In the genomic region with DNA sequence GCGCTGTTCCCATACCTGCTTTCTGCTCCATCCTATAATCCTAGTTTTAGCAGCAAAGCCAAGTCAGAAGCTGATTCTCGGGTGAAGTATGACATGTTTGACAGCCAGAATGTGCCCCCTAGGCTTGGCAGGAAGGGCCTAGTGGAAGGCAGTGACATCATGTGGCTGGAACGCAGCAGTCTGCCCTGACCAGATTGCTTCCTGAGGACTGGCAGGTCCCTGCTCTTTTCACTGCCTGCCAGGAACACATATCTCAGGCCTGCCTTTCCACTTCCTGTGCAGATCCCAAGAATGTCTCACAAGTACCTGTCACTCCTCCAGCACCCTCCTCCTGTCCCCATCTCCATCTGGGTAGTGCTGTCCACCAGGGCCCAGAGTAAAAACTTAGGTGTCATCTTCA, we compare ENCODE assay signal across 10 mouse cellular contexts. TPM values are rescaled to one million over a fixed set of nuclear protein-coding genes. Genes with fewer than 3 reads are reported as not detected.
A peak's percentile ranks its signal among the peaks of the same experiment; 100 is the strongest.
DNase-seq lines count a peak whose midpoint lies in the region; ATAC-seq and TF ChIP-seq lines count a peak whose summit lies in the region.
"Had no signal": no experiment of that assay in that cellular context is flagged by ENCODE, and none has a peak within 500 bp of the region (broad histone marks: within the 10 kb centered on the region; RNA-seq: fewer than 3 reads in every experiment).

No protein-coding gene starts in this region.

- TF ChIP-seq CTCF in forebrain, postnatal 0 days (IDR thresholded peaks at IDR 0.05; ENCODE audit: low read depth) = no peak

- 73% methylated on average over 3 of the region's 3 CpGs for WGBS in forebrain, postnatal 0 days
- 89% methylated on average over 3 of the region's 3 CpGs for WGBS in hindbrain, embryonic 10.5 days

- H3K4me2 ChIP-seq in forebrain, postnatal 0 days (ENCODE audit: low read depth) = no peak overlapping the region
- H3K4me2 ChIP-seq: midbrain, embryonic 12.5 days had no signal

- H3K27me3 ChIP-seq in forebrain, postnatal 0 days (ENCODE audit: insufficient read depth, low read length) = no peaks in the 10 kb centered on the region
- H3K27me3 ChIP-seq in hindbrain, embryonic 10.5 days (ENCODE audit: insufficient read depth, poor library complexity, severe bottlenecking) = no peaks in the 10 kb centered on the region
- H3K27me3 ChIP-seq: midbrain, embryonic 12.5 days had no signal

- no peak overlapping the region for H3K4me3 ChIP-seq in forebrain, postnatal 0 days (ENCODE audit: low read depth, low read length)
- no peak overlapping the region for H3K4me3 ChIP-seq in hindbrain, embryonic 10.5 days
- H3K4me3 ChIP-seq: midbrain, embryonic 12.5 days had no signal

- no peaks in the 10 kb centered on the region for H3K9me3 ChIP-seq in forebrain, postnatal 0 days (ENCODE audit: low read length)
- no peaks in the 10 kb centered on the region for H3K9me3 ChIP-seq in hindbrain, embryonic 10.5 days
- H3K9me3 ChIP-seq: midbrain, embryonic 12.5 days had no signal

- peaks cover 86% of the 10 kb centered on the region for H3K36me3 ChIP-seq in forebrain, postnatal 0 days (ENCODE audit: insufficient read depth)
- peaks cover 94% of the 10 kb centered on the region for H3K36me3 ChIP-seq in hindbrain, embryonic 10.5 days

- peak; percentile 24 for DNase-seq in urinary bladder, postnatal 14 days (ENCODE audit: low spot score)
- DNase-seq in urinary bladder, postnatal 36 days (ENCODE audit: low spot score in 2 of 2) = no peak
- peak; percentile 22 for DNase-seq in gastrocnemius, postnatal 10 days
- peak; percentile 21 to 28 for DNase-seq in kidney, adult 8-10 months
- DNase-seq in thymus, postnatal 14 days = no peak
- DNase-seq in frontal cortex, postnatal 14 days (ENCODE audit: low spot score in 2 of 2) = no peak
- DNase-seq in forebrain, postnatal 0 days = no peak
- DNase-seq in hindbrain, embryonic 10.5 days (ENCODE audit: low spot score) = no peak

- H3K27ac ChIP-seq in forebrain, postnatal 0 days (ENCODE audit: low read depth, low read length) = no peak overlapping the region
- no peak overlapping the region for H3K27ac ChIP-seq in hindbrain, embryonic 10.5 days
- H3K27ac ChIP-seq: midbrain, embryonic 12.5 days had no signal

- H3K4me1 ChIP-seq in forebrain, postnatal 0 days (ENCODE audit: insufficient read depth) = no peaks in the 10 kb centered on the region
- H3K4me1 ChIP-seq in hindbrain, embryonic 10.5 days (replicated peaks) = no peaks in the 10 kb centered on the region
- H3K4me1 ChIP-seq: midbrain, embryonic 12.5 days had no signal

- no peak for ATAC-seq in forebrain, postnatal 0 days
- ATAC-seq: intestine, embryonic 16.5 days had no signal

- H3K9ac ChIP-seq in forebrain, postnatal 0 days = no peak overlapping the region
- H3K9ac ChIP-seq: midbrain, embryonic 12.5 days had no signal

RNA-seq across cellular contexts. Expression of gene Atf1, which starts 27.8 kb away (rescaled TPM):
- total RNA-seq in gastrocnemius, postnatal 10 days (2021) = 10 to 100 TPM; 51.5 to 55.9 TPM
- 5.4 and 5.6 TPM in 2 replicates for total RNA-seq in forebrain, postnatal 0 days (2014; rRNA removed)
- polyA plus RNA-seq in forebrain, postnatal 0 days (2015; fragmentation: Nextera tagmentation; extraction: Ambion mirVana) = 4.6 and 9.2 TPM in 2 replicates
- 22.9 and 34.4 TPM in 2 replicates for polyA plus RNA-seq in hindbrain, embryonic 10.5 days (2016; fragmentation: Nextera tagmentation; extraction: Ambion mirVana)

Comparison
In these comparisons a context has a peak if more than half of its experiments do, and no peak if none do; other contexts are left out.
1. DNase-seq: peak in urinary bladder, postnatal 14 days (single experiment), gastrocnemius, postnatal 10 days (single experiment) and kidney, adult 8-10 months (2 of 2); none in urinary bladder, postnatal 36 days (0 of 2), thymus, postnatal 14 days (single experiment), frontal cortex, postnatal 14 days (0 of 2), forebrain, postnatal 0 days (single experiment) and hindbrain, embryonic 10.5 days (single experiment).